Comparison of ENCODE assay signal across 27 mouse cellular contexts in the genomic region with DNA sequence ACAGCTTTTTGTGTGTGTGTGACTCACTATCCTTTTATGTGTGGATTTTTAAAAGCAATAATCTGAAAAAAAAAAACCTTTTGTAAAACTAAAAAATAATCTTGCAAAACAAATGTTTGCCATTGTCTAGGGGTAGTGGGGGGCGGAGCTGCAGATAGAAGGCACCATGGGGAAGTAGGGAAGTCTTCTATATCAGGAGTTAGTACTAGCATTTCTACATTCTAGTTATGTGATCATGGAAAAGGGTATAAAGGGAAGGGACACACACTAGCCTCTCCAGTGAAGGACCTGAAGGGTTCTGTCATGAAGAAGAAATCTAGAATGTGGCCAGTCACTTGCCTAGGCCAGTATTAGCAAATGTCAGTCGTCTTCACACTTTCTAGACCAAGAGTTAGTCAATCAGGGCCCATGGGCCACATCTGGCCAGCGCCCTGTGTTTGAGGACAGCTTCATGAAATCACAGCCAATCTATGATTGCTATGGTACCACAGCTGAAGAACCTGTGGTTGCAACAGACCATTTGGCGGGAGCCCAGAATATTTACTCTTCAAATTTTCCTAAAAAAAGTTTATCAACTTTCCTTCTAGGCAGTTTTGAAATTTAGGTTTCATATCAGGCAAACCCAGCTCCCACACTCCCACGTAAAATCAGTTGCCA.
DNase-seq lines count a peak whose midpoint lies in the region; ATAC-seq and TF ChIP-seq lines count a peak whose summit lies in the region.
"Had no signal": no experiment of that assay in that cellular context is flagged by ENCODE, and none has a peak within 500 bp of the region (broad histone marks: within the 10 kb centered on the region; RNA-seq: fewer than 3 reads in every experiment).

No protein-coding gene starts in this region.

- no peak for TF ChIP-seq CTCF in left cerebral cortex, adult 2 months (IDR thresholded peaks at IDR 0.05)

- H3K4me3 ChIP-seq in left cerebral cortex, adult 2 months = no peak overlapping the region
- H3K4me3 ChIP-seq: embryonic facial prominence, embryonic 10.5 days; embryonic facial prominence, embryonic 15.5 days; forebrain, embryonic 13.5 days; heart, adult 2 months; heart, embryonic 12.5 days; hindbrain, embryonic 13.5 days; lung, embryonic 15.5 days; midbrain, embryonic 15.5 days; neural tube, embryonic 15.5 days had no signal

- intact Hi-C loops in left cerebral cortex, adult 2 months (cut with DNase I) = loop anchor here (1.0 kb wide), 1 partner anchor 102 kb away; the partner anchor contains the start of gene Cpeb2
- intact Hi-C loops in left cerebral cortex, postnatal 36 days (cut with DNase I) = no loop called here

- peak; percentile 55 for DNase-seq in adrenal gland, postnatal 10 days
- DNase-seq in adrenal gland, adult 18-20 months (ENCODE audit: low spot score in 2 of 2) = no peak
- DNase-seq in left cerebral cortex, adult 2 months (ENCODE audit: extremely low spot score in 1 of 2, low spot score in 2 of 2) = no peak
- DNase-seq in left cerebral cortex, postnatal 36 days (ENCODE audit: low spot score in 2 of 2) = no peak
- DNase-seq in adipocyte (ENCODE audit: low spot score) = peak; percentile 79
- DNase-seq in gastrocnemius, postnatal 25 days = no peak
- DNase-seq: cerebellum, adult 2 months; cerebellum, postnatal 25 days; gastrocnemius, postnatal 36 days; heart, postnatal 4 days; kidney, postnatal 14 days; left cerebral cortex, postnatal 4 days; lung, postnatal 4 days; spleen, adult 18-20 months; thymus, postnatal 14 days had no signal

- H3K27ac ChIP-seq in left cerebral cortex, adult 2 months = peak overlapping the region; percentile 86
- H3K27ac ChIP-seq: embryonic facial prominence, embryonic 10.5 days; embryonic facial prominence, embryonic 15.5 days; forebrain, embryonic 13.5 days; heart, adult 2 months; hindbrain, embryonic 13.5 days; liver, embryonic 14.5 days; lung, embryonic 15.5 days; midbrain, embryonic 15.5 days; neural tube, embryonic 15.5 days had no signal

- ATAC-seq in megakaryocyte, adult 5-6 weeks (ENCODE audit: poor library complexity, severe bottlenecking) = peak; percentile 52
- ATAC-seq: forebrain, embryonic 13.5 days; intestine, postnatal 0 days had no signal

Comparison
In these comparisons a context has a peak if more than half of its experiments do, and no peak if none do; other contexts are left out.
1. DNase-seq: peak in adrenal gland, postnatal 10 days (single experiment) and adipocyte (single experiment); none in adrenal gland, adult 18-20 months (0 of 2), left cerebral cortex, adult 2 months (0 of 2), left cerebral cortex, postnatal 36 days (0 of 2) and gastrocnemius, postnatal 25 days (single experiment).